Mouse (Mus musculus) layer of hippocampus, adult 11-12 months (tissue): ENCODE results near the gene Drap1.

ENCODE experiments used
- DNase-seq: peaks from one replicate; pipeline ENCODE4 v3.0.0; 2022; ENCODE audit warnings: low spot score

Drap1 gene

DNA sequence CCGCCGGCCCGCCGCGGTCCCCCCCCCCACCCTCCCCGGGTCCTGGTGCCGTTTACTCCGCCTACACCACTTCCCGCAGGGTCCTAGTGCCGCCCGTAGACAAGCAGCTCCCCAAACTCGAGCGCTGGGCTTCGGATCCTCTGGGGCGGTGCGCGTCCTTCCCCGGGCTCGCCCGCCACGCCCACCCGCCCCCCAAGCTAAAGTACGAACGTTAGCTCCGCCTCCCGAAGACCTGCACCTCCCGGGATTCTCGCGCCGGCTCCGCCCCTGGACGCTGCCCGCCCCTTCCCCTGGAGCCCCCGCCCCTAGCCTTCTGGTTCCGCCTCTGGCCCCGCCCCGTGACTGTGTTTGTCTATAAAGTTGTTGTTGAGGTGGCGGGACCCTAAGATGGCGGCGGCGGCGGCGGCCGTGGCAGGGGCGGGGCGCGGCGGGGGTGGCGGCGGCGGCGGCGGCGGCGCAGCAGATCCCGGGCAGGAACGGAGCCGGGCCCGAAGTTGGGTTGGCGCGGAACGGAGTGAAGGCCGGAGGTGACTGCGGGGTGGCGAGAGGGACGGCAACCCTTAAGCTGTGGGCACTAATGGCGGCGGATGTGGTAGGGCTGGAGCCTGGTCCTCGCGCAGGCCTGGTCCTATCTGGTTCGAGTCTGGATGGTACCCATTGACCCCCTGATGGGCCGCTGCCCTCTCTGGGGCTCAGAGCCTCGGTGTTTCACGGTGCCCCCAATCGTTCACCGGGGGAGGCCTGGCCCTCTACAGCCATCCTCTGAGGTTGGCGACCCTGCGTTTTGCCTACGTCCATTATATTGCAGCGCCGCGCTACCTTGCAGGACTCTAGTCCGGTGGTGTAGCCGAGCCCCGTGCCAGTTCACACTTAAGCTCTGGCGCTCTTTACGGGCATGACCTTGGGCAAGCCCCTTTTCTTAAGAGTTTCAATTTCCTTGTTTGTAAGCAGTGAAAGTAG, at the start of gene Drap1, which contains the start of gene AI837181:
Gene Drap1 (minus strand): TSS at position 198 of the 960 bp plus-strand sequence.
Gene AI837181 (plus strand): TSS at position 363 of the 960 bp plus-strand sequence.
- DNase-seq = peak; percentile 94

DNA sequence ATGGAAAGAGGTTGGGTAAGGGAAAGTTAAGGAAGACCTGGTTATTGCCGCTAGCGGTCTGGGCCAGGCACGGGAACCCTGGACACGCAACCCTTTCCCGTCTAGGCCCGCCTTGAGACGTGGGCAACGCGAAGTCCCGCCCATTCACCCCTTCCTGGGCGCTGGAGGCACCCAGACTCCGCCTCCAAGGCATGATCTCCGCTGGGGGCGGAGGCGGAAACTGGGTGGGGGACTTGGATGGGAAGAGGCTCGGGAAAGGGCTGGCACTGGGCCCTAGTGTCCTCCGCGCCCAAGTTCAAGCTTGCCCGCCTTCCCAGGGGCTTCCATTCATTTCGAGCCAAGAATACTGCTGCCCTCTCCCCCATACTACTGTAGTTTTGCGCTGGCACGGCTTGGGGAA, 48.9 kb upstream of the Drap1 start, which contains the start of gene Efemp2:
Gene Efemp2 (plus strand): TSS at position 235 of the 400 bp plus-strand sequence.
- peak; percentile 71 for DNase-seq

DNA sequence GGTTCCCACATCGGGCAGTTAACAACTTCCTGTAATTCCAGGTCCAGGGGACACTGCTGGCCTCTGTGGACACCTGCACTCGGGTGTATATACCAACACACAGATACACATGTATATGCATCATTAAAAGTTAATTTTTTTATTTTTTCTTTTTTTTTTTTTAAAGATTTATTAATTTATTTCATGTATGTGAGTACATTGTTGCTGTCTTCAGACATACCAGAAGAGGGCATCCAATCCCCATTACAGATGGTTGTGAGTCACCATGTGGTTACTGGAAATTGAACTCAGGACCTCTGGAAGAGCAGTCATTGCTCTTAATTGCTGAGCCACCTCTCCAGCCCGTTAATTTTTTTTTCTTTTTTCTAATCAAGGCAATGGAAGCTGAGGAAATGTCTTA, 48.1 kb upstream of the Drap1 start:
- no peak for DNase-seq

DNA sequence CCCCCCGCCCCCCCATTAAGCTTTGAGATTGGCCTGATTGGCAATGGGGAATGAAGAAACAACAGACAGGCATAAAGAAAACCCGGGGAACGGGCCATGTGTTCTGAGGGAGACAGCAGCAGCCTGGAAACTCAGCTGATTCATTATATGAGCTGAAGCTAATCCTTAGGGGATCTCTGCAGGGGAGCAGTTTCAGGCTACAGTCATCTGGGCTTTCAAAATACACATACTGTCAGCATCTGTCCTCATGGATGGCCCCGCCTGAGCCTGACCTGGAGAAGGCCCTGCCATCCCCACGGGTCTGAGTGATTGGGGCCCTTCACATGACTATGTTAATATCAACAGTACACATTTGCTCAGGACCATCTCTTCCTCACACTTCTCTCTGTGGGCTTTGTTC, 47.1 kb upstream of the Drap1 start:
- no peak for DNase-seq

DNA sequence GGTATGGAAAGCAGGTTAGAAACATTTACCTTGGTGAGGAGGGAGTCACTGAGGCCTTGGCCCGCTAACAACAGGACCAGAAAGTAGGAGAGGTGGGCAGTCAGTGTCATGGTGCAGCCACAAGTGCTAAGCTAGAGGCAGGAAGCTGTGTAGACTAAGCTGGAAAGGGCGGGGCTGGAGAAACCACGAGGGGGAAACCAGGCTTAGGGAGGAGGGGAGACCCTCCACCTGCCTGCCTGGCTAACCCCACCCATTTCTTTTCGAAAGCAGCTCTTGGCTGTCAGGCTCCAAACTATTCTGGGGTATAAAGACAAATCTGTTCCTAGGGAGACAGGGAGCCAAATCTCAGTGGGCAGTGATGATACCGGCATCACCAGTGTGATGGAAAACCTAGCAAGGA, 43.6 kb upstream of the Drap1 start, which contains the start of gene Ctsw:
Gene Ctsw (minus strand): TSS at position 134 of the 400 bp plus-strand sequence.
- no peak for DNase-seq

DNA sequence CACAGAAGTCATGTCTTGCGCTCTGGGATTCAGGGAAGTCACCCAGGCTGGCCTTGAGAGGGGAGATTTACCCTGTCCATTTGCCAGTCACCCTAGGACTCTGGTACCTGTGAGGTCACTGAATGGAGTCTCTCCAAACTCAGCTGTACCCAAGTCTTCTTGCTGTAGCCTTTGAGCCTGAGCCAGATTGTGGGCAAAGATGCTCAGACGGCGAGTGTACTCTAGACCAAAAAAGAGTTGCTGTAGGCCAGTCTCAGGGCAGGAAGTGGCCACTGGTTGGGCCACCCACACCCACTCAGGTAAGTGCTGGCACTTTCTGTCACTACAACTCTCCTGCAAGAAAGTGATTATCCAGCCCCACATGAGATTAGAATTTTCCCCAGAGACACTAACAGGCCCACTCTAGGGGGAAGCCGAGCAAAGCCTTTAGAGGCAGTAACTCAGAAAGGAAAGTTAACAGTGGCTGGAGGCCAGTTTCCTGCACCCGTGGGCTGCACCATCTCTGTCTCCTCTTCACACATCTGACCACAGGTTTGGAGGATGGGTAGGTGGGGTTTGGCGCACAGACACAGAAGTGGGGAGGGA, 42.2 kb upstream of the Drap1 start:
- DNase-seq = no peak

DNA sequence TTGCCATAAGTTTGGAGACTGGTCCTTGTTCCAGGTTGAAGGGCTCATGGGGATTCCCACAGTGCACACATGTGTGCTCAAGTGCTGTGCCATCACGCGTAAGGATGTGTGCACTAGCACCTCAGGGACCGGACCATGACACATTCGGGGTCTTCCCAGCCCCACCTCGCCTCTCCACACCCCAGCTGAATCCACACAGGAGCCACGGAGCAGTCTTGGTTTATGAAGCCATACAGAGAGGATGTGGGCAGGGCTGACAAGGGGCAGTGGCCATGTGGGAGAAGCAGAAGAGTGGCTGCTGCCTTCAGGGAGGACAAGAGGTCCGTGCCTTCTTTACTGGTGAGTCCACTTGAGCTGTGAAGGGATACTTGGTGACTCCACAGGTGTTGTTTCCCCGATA, 40.3 kb upstream of the Drap1 start:
- DNase-seq = no peak

DNA sequence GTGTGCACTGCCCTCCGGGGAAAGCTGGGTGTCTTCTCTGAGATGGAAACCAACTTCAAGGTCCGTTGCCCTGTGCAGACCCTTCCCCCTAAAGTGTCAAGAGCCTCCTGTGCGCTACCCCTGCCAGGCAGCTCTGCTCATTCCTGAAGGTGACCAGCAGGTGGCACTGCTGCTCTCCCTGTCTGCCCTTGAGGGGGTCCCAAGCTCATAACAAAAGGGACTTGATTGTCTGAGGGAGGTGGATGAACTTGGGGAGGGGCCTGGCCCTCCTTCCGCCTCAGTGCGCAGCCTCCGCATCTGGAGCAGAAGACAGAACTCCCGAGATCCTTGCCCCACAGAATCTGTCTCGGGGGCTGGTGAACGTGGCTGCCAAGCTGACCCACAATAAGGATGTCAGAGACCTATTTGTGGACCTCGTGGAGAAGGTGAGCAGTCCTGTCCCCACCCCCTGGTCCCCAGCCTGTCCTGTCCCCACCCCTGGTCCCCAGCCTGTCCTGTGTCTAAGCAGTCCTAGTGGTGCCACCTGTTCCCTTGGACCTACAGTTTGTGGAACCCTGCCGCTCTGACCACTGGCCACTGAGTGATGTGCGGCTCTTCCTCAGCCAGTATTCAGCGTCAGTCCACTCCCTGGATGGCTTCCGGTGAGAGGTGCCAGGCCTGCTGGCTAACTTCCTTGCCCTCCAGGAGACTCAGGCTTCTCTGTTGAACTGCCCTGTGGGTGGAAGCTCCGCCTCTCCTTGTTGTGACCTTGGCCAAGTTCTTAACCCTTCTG, 39.2 kb upstream of the Drap1 start:
- DNase-seq = no peak

DNA sequence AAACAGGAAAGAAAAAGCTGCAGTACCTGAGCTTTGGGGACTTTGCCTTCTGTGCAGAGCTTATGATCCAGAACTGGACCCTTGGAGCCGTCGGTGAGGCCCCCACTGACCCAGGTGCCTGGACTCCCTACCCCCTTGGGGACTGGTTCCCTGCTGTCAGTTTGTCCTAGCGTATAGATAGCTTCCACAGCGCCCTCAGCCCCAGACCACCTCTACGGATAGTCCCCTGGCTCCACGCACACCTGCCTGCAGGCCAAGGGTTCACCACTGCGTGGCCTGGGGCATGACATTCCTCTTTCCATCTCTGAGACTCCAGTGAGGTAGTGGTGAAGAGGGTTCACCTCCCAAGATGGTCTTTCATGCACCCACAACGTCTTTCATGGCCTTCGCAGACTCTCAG, 38.4 kb upstream of the Drap1 start:
- DNase-seq = no peak

DNA sequence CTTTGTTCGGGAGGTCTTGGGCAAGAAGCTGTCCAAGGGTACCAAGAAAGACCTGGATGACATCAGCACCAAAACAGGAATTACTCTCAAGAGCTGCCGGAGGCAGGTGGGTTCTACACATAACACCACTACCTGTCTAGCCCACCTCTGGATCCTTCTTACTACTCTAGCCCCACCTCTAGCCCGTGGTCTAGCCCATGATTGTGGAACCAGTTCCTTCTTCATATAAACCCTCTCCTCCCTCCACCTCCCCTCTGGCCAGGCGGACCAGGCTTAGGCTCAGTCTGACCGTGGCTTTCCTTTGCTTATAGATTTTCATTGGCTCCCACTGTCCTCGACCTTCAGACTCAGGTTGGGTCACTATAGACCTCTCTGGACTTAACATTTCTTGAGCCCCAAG, 36.6 kb upstream of the Drap1 start:
- no peak for DNase-seq

DNA sequence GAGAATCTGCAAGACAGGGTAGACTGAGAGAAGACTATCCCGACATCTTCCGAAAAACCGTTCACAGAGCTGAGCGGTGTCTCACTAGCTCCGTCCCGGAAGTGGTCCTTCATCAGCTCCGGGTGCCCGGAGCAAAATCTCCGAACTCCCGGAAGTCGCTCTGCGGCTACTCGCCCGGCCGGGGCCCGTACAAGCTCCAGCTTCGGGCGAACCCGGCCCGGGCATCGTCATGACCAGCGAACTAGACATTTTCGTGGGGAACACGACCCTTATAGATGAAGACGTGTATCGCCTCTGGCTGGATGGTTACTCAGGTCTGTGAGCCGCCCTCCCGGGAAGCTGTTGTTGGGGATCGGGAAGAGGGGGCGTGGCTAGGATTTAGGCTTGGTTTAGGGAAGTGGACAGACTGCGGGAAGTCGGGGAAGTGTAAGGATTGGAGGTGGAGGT, 35.7 kb upstream of the Drap1 start, which contains the start of gene Fibp:
Gene Fibp (plus strand): TSS at position 151 of the 447 bp plus-strand sequence.
- DNase-seq = peak; percentile 86

DNA sequence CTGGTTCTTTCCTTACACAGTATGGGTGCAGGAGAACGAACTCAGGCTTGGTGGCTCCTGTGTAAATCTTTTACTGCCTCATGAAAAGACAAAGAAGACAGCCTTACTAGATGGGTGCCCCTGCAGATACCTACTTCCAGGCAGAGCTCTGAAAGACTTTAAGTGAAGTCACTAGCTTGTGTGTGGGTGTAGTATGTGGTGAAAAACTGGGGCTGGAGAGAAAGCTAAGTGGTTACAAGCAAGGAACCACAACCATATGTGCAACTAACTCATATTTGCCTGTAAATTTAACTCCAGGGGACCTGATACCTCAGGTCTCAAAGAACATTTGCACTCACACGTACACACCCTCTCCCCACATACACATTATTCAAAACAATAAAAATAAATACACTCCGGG, 35.1 kb upstream of the Drap1 start:
- DNase-seq = no peak

DNA sequence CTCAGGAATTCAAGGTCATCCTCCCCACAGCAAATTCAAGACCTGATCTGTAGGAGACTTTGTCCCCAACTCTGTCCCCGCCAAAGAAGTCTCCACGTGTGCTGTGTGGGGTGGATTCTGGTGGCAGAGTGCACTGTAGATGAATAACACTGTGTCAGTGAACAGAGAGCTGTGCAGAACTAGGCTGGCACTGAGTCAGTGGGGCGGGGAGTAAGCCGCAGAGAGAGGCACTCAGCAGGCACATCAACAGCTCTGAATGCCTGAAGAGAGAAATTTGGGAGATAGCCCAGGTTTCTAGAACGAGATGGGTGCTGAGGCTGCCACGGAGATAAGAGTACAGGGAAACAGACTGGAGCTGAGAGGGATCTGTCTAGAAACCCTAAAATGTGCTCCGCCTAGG, 34.2 kb upstream of the Drap1 start:
- peak; percentile 61 for DNase-seq

DNA sequence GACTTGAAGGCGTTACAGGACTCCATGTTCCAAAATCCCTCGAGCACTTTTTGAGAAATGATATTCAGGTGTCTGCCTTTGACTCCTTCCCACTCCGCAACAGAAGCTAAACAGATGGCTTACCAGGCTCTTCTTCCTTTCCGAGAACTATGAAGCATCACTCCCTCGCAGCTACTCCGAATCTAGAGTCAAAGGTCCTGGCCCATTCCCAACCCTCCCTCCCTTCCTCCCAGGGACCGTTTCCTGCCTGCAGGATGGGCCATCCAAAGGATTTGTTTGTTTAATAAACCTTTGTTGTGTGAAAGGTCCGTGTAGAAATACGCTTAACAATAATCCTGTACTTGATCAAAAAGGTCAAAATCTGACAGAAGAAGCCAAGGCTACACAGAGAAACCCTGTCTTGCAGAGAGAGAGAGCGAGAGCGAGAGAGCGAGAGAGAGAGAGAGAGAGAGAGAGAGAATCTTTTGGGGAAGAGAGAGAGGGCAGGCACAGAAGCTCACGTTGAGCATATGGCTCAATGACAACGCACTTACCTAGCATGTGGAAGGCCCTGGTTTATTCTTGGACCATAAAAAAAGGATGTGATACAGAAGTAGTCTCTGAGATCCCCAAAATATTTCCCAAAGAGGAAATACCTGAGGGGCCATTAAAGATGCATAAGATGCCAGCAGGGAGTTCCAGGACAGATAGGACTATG, 33.1 kb upstream of the Drap1 start, which contains the start of gene Ccdc85b:
Gene Ccdc85b (minus strand): TSS at position 149 of the 697 bp plus-strand sequence.
- DNase-seq = no peak

DNA sequence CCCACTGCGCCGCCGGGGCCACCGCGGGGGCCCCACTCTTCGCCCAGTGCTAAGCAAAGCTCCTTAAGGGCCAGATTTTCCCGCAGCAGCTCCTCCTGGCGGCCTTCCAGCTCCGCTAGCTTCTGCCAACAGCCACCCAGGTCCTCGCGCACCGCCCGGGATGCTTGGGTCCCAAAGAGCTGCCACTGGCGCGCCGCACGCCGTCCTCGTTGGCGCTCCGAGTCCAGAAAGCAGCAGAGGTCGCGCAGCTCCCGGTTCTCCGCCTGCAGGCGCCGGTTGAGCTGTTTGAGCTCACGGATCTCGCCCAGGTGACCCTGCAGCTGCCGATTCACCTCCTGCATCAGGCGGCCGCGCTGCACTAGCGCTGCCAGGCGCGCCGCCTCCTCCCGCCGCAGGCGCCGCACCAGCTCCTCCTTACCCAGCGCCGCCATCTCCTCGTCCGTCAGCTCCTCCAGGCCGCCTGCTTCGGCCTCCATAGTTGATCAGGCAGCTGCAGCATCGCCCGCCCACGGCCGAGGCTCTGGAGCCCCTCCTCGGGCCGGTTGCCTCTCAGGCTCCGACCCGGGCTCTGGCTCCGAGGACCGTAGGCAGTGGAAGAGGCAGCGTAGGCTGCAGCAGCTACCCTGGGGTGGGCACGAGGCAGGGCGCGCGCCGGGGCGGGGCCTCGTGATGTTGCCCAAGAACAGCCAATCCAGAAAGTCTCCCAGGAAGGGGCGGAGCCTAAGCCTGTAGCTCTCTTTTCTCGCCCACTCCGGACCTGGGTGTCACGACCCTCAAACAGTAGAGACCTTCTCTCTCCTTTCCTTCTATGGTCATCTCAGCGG, 32.4 kb upstream of the Drap1 start:
- DNase-seq = peak; percentile 98

DNA sequence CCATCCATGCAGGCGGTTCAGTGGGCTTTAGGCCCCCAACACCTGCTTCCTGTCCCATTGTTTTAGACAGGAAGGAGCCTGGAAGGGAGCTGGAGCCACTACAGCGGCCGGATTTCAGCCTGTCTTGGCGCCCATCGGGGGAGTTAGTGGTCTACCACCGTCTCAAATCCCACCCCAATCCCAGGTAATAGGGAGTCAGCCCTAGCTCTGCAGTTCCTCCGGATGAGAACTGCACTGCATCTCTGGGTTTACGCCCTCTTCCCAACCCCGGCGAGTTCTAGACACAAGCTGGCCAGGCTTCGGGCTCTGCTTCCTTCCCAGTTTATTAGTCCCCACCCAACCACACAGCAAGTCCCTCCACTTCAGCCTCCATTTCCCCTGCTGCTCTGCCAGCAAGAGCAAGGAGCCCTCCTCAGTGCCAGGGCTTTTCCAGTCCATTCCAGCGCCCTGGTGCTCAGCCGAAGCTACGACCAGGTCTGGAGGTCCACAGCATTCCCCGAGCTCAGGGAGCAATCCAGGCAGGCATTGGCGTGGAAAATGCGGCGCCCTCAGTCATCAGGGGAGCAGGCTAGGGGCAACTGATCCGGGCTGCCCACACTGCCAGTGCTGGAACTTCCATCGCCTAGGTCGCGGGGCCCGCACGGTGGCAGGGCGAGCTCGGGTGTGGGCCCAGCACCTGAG, 31.6 kb upstream of the Drap1 start:
- no peak for DNase-seq

DNA sequence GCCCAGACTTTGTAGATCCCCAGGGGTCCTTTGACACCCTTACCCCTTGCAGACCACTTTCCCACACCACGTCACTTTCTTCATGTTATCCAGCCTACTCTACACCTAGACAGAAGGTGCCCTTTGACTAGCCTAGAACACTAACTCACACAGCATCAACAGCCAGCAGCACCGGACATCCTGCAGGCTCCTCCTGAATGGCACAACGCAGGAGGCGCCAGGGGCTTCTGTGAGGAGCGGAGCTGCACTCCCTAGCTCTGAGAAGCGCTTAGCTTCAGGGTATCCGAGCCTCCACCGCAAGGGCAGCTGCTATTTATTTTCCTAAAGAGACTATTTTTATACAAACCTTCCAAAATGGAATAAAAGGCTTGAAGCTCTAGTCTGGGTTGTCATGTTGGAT, 30.8 kb upstream of the Drap1 start:
- no peak for DNase-seq

DNA sequence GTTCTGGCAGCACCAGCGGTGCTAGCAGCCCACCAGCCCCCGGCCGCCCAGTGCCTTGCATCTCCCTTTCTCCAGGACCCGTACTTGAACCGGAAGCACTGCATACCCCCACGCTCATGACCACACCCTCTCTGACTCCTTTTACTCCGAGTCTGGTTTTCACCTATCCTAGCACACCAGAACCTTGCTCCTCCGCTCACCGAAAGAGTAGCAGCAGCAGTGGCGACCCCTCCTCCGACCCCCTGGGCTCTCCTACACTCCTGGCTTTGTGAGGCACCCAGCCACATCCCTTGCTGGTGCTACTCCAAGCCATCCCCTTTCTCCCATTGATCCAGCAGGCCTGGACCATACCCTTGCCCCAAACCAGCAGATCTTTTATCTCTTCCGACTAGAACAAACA, 30.3 kb upstream of the Drap1 start:
- no peak for DNase-seq

DNA sequence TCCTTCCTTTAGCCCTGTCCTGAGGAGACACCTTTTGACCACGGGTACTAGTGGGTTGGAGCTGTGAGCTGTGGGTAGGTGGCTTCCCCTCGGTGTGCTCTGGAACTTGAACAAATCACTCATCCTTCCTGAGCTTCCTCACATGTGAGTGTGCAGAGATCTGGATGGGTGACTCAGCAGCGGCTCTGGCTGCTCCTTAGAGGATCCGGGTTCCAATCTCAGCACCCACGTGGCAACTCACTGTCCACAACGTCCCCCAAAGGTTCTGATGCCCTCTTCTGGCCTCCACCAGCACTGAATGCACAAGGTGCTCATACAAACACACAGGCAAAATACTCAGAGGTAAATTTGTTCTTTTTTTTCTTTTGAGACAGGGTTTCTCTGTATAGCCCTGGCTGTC, 27.0 kb upstream of the Drap1 start:
- DNase-seq = no peak

DNA sequence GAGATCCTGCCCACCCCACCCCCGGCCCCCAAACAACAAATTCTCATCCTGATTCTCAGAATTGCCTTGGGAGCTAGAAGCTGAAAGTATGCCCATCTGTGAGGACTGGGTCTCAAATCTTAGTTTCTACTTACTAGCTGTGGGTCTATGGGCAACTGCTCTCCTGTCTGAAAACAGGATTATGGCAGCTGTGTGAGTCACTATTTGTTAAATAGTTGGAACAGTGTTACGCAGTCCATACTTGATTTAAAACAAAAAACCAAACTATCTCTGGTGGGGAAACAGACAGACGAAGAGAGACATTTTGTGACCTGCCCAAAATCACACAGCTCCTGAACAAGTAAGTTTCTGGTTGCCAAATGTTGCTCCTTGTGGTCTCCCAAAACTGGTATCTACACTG, 24.9 kb upstream of the Drap1 start:
- no peak for DNase-seq
